Mouse (Mus musculus) neural tube, embryonic 14.5 days (tissue): ENCODE results near the gene Rasl11a. TPM values are rescaled to one million over a fixed set of nuclear protein-coding genes. Genes with fewer than 3 reads are reported as not detected.
"Not testable (repeated sequence)": the region's sequence is repeated elsewhere in the genome, so short reads cannot be mapped to it uniquely, and the experiment has no call there.

Experiments
- ATAC-seq: fragments of 200-750 bp; cut with Nextera tagmentation; 2 replicates; pipeline ENCODE4 v1.8.0; 2017; ENCODE audit warnings: low read depth, mild to moderate bottlenecking, moderate TSS enrichment, moderate library complexity
- H3K27ac ChIP-seq: fragments of 300-500 bp; sonication (generic); 2 replicates; pipeline ENCODE4 v1.5.1; 2014; ENCODE audit warnings: low read depth, mild to moderate bottlenecking, control low read depth, low read length, moderate library complexity, mixed read lengths
- H3K27me3 ChIP-seq: fragments of 300-500 bp; sonication (generic); 2 replicates; pipeline ENCODE4 v1.6.1; 2014; ENCODE audit warnings: low read length; ENCODE audit not compliant: control insufficient read depth, insufficient read depth
- H3K36me3 ChIP-seq: fragments of 300-500 bp; sonication (generic); 2 replicates; pipeline ENCODE4 v1.6.1; 2014; ENCODE audit warnings: low read length, mixed read lengths; ENCODE audit not compliant: control insufficient read depth, insufficient read depth
- H3K4me1 ChIP-seq: fragments of 300-500 bp; sonication (generic); 2 replicates; pipeline ENCODE4 v1.6.1; 2014; ENCODE audit warnings: low read length; ENCODE audit not compliant: control insufficient read depth, insufficient read depth
- H3K4me2 ChIP-seq: fragments of 300-500 bp; sonication (generic); 2 replicates; pipeline ENCODE4 v1.6.1; 2014; ENCODE audit warnings: mild to moderate bottlenecking, low read depth, low read length, control low read depth
- H3K4me3 ChIP-seq: fragments of 300-500 bp; sonication (generic); 2 replicates; pipeline ENCODE4 v1.5.1; 2014; ENCODE audit warnings: low read depth, low read length, control low read depth, mixed read lengths
- H3K9ac ChIP-seq: fragments of 300-500 bp; sonication (generic); replicated peaks from 2 replicates; pipeline ENCODE4 v1.6.1; 2014; ENCODE audit warnings: low read depth, mild to moderate bottlenecking, control low read depth, low read length, mixed read lengths
- H3K9me3 ChIP-seq: fragments of 300-500 bp; sonication (generic); 2 replicates; pipeline ENCODE4 v1.6.1; 2016; ENCODE audit warnings: low read length; ENCODE audit not compliant: control insufficient read depth
- WGBS: fragments of 180-500 bp; shearing (Covaris S2); extraction: QIAGEN DNeasy Blood & Tissue Kit; methylation state at CpG from one replicate; pipeline ENCODE4 v1.1.7; 2014; 5-methylcytosine and 5-hydroxymethylcytosine counted together
- polyA plus RNA-seq: library from polyadenylated mRNA; unstranded; fragments of >200 nt; fragmentation: Nextera tagmentation; extraction: Ambion mirVana; gene quantifications from 2 replicates; pipeline ENCODE4 v1.2.1, GENCODE M21; 2014

Rasl11a gene
- polyA plus RNA-seq, 1 experiment from 2014 or later = 9.1 TPM

GRCm38 (mm10) chr5:146895667-146896066 lies 50.8 kb downstream of the Rasl11a start:
- ATAC-seq, H3K27me3 ChIP-seq, H3K4me1 ChIP-seq, H3K9ac ChIP-seq, H3K4me2 ChIP-seq, H3K27ac ChIP-seq, H3K9me3 ChIP-seq, H3K4me3 ChIP-seq, H3K36me3 ChIP-seq: not testable (repeated sequence)
- 93% methylated on average over 11 of the region's 16 CpGs for WGBS

- Histone ChIP-seq H3K4me3 (no peak overlapping the region), H3K9me3 (no peaks in the 10 kb centered on the region), H3K4me2 (no peak overlapping the region), H3K27ac (no peak overlapping the region), H3K4me1 (no peaks in the 10 kb centered on the region), H3K9ac (no peak overlapping the region), H3K27me3 (no peaks in the 10 kb centered on the region), H3K36me3 (no peaks in the 10 kb centered on the region)
- ATAC-seq = no peak
- WGBS = 78% methylated on average over 13 of the region's 13 CpGs
Measured at GRCm38 (mm10) chr5:146896973-146897372, 52.1 kb downstream of the Rasl11a start.

Other genes starting within 250 kb of the Rasl11a start
- 11.5 and 15.0 TPM in 2 replicates for gene Usp12, start 50.1 kb upstream of the Rasl11a start, polyA plus RNA-seq
- 380 TPM in 2 replicates for gene Rpl21, start 12.2 kb upstream of the Rasl11a start, polyA plus RNA-seq
- gene Gtf3a, start 103.6 kb downstream of the Rasl11a start, polyA plus RNA-seq = 104 and 105 TPM in 2 replicates
- gene Mtif3, start 118.7 kb downstream of the Rasl11a start, polyA plus RNA-seq = 25.2 and 34.7 TPM in 2 replicates
- gene Lnx2, start 231.5 kb downstream of the Rasl11a start, polyA plus RNA-seq = 3.9 and 6.6 TPM in 2 replicates
- 101 and 108 TPM in 2 replicates for gene Polr1d, start 232.0 kb downstream of the Rasl11a start, polyA plus RNA-seq